Comparison of ENCODE assay signal across 11 mouse cellular contexts in the genomic region with DNA sequence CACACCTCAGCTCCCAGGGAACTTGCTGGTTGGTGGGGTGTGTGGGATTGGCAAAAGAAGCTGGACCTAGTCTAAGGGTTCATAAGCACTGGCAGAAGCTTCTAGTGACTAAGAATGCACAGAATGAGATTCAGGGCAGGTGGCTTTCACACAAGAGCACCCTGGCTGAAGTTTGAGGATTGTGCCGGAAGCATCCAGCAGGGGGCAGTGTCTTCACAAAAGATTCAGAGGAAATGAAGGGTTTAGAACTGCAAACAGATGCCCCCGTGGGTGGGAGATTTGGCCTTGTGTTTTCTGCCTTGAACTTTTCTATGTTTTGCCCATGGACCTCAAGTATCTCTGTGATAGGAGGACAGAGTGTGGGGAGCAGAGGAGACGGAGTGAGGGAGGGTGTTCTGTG. TPM values are rescaled to one million over a fixed set of nuclear protein-coding genes. Genes with fewer than 3 reads are reported as not detected.
A peak's percentile ranks its signal among the peaks of the same experiment; 100 is the strongest.
DNase-seq lines count a peak whose midpoint lies in the region; ATAC-seq and TF ChIP-seq lines count a peak whose summit lies in the region.
"Had no signal": no experiment of that assay in that cellular context is flagged by ENCODE, and none has a peak within 500 bp of the region (broad histone marks: within the 10 kb centered on the region; RNA-seq: fewer than 3 reads in every experiment).

No protein-coding gene starts in this region.

- no peaks in the 10 kb centered on the region for H3K4me1 ChIP-seq in hindbrain, embryonic 11.5 days (replicated peaks; ENCODE audit: control insufficient read depth, insufficient read depth, low read length)
- no peaks in the 10 kb centered on the region for H3K4me1 ChIP-seq in hindbrain, embryonic 16.5 days (ENCODE audit: control insufficient read depth, insufficient read depth, low read depth, low read length)
- peaks cover 5% of the 10 kb centered on the region for H3K4me1 ChIP-seq in G1E (ENCODE audit: insufficient read depth, low read depth, low read length)
- H3K4me1 ChIP-seq: embryonic facial prominence, embryonic 15.5 days; limb, embryonic 15.5 days had no signal

- no peaks in the 10 kb centered on the region for H3K36me3 ChIP-seq in hindbrain, embryonic 11.5 days (ENCODE audit: control insufficient read depth, insufficient read depth, low read length)
- no peaks in the 10 kb centered on the region for H3K36me3 ChIP-seq in hindbrain, embryonic 16.5 days (ENCODE audit: control insufficient read depth, insufficient read depth, low read length)
- H3K36me3 ChIP-seq in G1E (replicated peaks): no peaks in the 10 kb centered on the region
- H3K36me3 ChIP-seq: embryonic facial prominence, embryonic 15.5 days; limb, embryonic 15.5 days had no signal

- ATAC-seq in hindbrain, embryonic 11.5 days (ENCODE audit: low FRiP score): no peak
- no peak for ATAC-seq in hindbrain, embryonic 16.5 days
- ATAC-seq in G1E (ENCODE audit: extremely low read depth, insufficient number of reproducible peaks, low FRiP score, poor library complexity, severe bottlenecking): no peak
- ATAC-seq in frontal cortex, adult (ENCODE audit: low TSS enrichment): peak; percentile 59; the same call in 1 of the 2 replicates

- H3K27me3 ChIP-seq in hindbrain, embryonic 11.5 days (ENCODE audit: control insufficient read depth, insufficient read depth, low read length): no peaks in the 10 kb centered on the region
- no peaks in the 10 kb centered on the region for H3K27me3 ChIP-seq in hindbrain, embryonic 16.5 days (replicated peaks; ENCODE audit: control insufficient read depth, insufficient read depth, low read length)
- peaks cover 12% of the 10 kb centered on the region; the same call in 1 of the 2 replicates for H3K27me3 ChIP-seq in G1E (ENCODE audit: insufficient read depth, low read length)
- H3K27me3 ChIP-seq: embryonic facial prominence, embryonic 15.5 days; limb, embryonic 15.5 days had no signal

- H3K27ac ChIP-seq in hindbrain, embryonic 11.5 days (ENCODE audit: low read depth, low read length): no peak overlapping the region
- no peak overlapping the region for H3K27ac ChIP-seq in hindbrain, embryonic 16.5 days (ENCODE audit: low read depth, low read length)
- H3K27ac ChIP-seq: embryonic facial prominence, embryonic 15.5 days; limb, embryonic 15.5 days had no signal

- intact Hi-C loops in left cerebral cortex, postnatal 36 days (cut with DNase I): no loop called here

- H3K4me3 ChIP-seq in hindbrain, embryonic 11.5 days (ENCODE audit: low read depth, low read length): no peak overlapping the region
- H3K4me3 ChIP-seq in hindbrain, embryonic 16.5 days (ENCODE audit: low read length): no peak overlapping the region
- no peak overlapping the region for H3K4me3 ChIP-seq in G1E (ENCODE audit: low read depth, low read length)
- H3K4me3 ChIP-seq: embryonic facial prominence, embryonic 15.5 days; limb, embryonic 15.5 days had no signal

- no peak overlapping the region for H3K4me2 ChIP-seq in hindbrain, embryonic 11.5 days (replicated peaks; ENCODE audit: low read depth, low read length)
- H3K4me2 ChIP-seq in hindbrain, embryonic 16.5 days (ENCODE audit: low read length): no peak overlapping the region
- H3K4me2 ChIP-seq: embryonic facial prominence, embryonic 15.5 days; limb, embryonic 15.5 days had no signal

- H3K9ac ChIP-seq in hindbrain, embryonic 11.5 days (ENCODE audit: low read depth, low read length): no peak overlapping the region
- H3K9ac ChIP-seq in hindbrain, embryonic 16.5 days (ENCODE audit: low read depth, low read length): no peak overlapping the region
- H3K9ac ChIP-seq: embryonic facial prominence, embryonic 15.5 days; limb, embryonic 15.5 days had no signal

- DNase-seq in hindbrain, embryonic 11.5 days (ENCODE audit: low spot score): peak; percentile 79
- peak; percentile 34 for DNase-seq in G1E (ENCODE audit: low spot score)
- peak; percentile 39 for DNase-seq in c-Kit-positive CD71-positive TER-119-positive erythroid progenitor cells, embryonic 14.5 days (ENCODE audit: low spot score)
- peak; percentile 30 to 41 for DNase-seq in left cerebral cortex, postnatal 36 days (ENCODE audit: low spot score in 2 of 2)
- DNase-seq in ovary, postnatal 10 days (ENCODE audit: low spot score): peak; percentile 6
- DNase-seq in yolk sac, embryonic 10.5 days (ENCODE audit: low spot score): peak; percentile 11

- H3K9me3 ChIP-seq in hindbrain, embryonic 11.5 days (ENCODE audit: control insufficient read depth, low read length): no peaks in the 10 kb centered on the region
- H3K9me3 ChIP-seq in hindbrain, embryonic 16.5 days (ENCODE audit: control insufficient read depth, low read length): no peaks in the 10 kb centered on the region
- H3K9me3 ChIP-seq in G1E (replicated peaks): no peaks in the 10 kb centered on the region
- H3K9me3 ChIP-seq: embryonic facial prominence, embryonic 15.5 days; limb, embryonic 15.5 days had no signal

- WGBS in hindbrain, embryonic 11.5 days: 43% methylated on average over 3 of the region's 3 CpGs
- 38% methylated on average over 3 of the region's 3 CpGs for WGBS in hindbrain, embryonic 16.5 days

- TF ChIP-seq CTCF in G1E (IDR thresholded peaks at IDR 0.05; ENCODE audit: low read depth, low read length): peak; percentile 62; the same call in 1 of the 2 replicates

RNA-seq across cellular contexts. Expression of gene Bpifb4, which starts 5.5 kb away (rescaled TPM):
- polyA plus RNA-seq in hindbrain, embryonic 11.5 days (2014; fragmentation: Nextera tagmentation; extraction: Ambion mirVana): not detected in 2 replicates
- polyA plus RNA-seq in hindbrain, embryonic 16.5 days (2015; fragmentation: Nextera tagmentation; extraction: Ambion mirVana): not detected in 2 replicates
- total RNA-seq in G1E (2014; fragmentation: Nextera tagmentation): not detected in 2 replicates
- total RNA-seq in G1E (2017): not detected in 2 replicates
- polyA plus RNA-seq in G1E (2012): not detected in 2 replicates
- not detected for total RNA-seq in left cerebral cortex, postnatal 36 days (2021)
- polyA plus RNA-seq: embryonic facial prominence, embryonic 15.5 days; limb, embryonic 15.5 days; stomach, embryonic 14.5 days had no signal

RNA-seq across cellular contexts. Expression of gene Bpifb3, which starts 25.5 kb away (rescaled TPM):
- 0.08 and 0.09 TPM in 2 replicates for polyA plus RNA-seq in hindbrain, embryonic 11.5 days (2014; fragmentation: Nextera tagmentation; extraction: Ambion mirVana)
- polyA plus RNA-seq in hindbrain, embryonic 16.5 days (2015; fragmentation: Nextera tagmentation; extraction: Ambion mirVana): 0.09 TPM in 1 of 2 replicates, not detected in the other
- total RNA-seq in G1E (2014; fragmentation: Nextera tagmentation) (not detected in 2 replicates), G1E (2017) (not detected in 2 replicates)
- not detected in 2 replicates for polyA plus RNA-seq in G1E (2012)
- total RNA-seq in left cerebral cortex, postnatal 36 days (2021): not detected
- polyA plus RNA-seq: limb, embryonic 15.5 days; stomach, embryonic 14.5 days had no signal

RNA-seq across cellular contexts. Expression of gene Bpifa6, which starts 31.2 kb away (rescaled TPM):
- polyA plus RNA-seq in hindbrain, embryonic 11.5 days (2014; fragmentation: Nextera tagmentation; extraction: Ambion mirVana): not detected in 2 replicates
- not detected in 2 replicates for polyA plus RNA-seq in hindbrain, embryonic 16.5 days (2015; fragmentation: Nextera tagmentation; extraction: Ambion mirVana)
- total RNA-seq in G1E (2014; fragmentation: Nextera tagmentation) (not detected in 2 replicates), G1E (2017) (not detected in 2 replicates)
- not detected in 2 replicates for polyA plus RNA-seq in G1E (2012)
- not detected for total RNA-seq in left cerebral cortex, postnatal 36 days (2021)
- polyA plus RNA-seq: embryonic facial prominence, embryonic 15.5 days; limb, embryonic 15.5 days; stomach, embryonic 14.5 days had no signal

RNA-seq across cellular contexts. Expression of gene Bpifb6, which starts 43.3 kb away (rescaled TPM):
- 0.08 TPM in 1 of 2 replicates, not detected in the other for polyA plus RNA-seq in hindbrain, embryonic 11.5 days (2014; fragmentation: Nextera tagmentation; extraction: Ambion mirVana)
- not detected in 2 replicates for polyA plus RNA-seq in hindbrain, embryonic 16.5 days (2015; fragmentation: Nextera tagmentation; extraction: Ambion mirVana)
- not detected in 2 replicates for total RNA-seq in G1E (2014; fragmentation: Nextera tagmentation)
- total RNA-seq in G1E (2017): not detected in 2 replicates
- polyA plus RNA-seq in G1E (2012): not detected in 2 replicates
- not detected for total RNA-seq in left cerebral cortex, postnatal 36 days (2021)
- polyA plus RNA-seq: embryonic facial prominence, embryonic 15.5 days; limb, embryonic 15.5 days; stomach, embryonic 14.5 days had no signal

Comparison
In these comparisons a context has a peak if more than half of its experiments do, and no peak if none do; other contexts are left out.
1. DNase-seq: peak in every context shown above with its lines; median percentile 79 in hindbrain, embryonic 11.5 days; 39 in c-Kit-positive CD71-positive TER-119-positive erythroid progenitor cells, embryonic 14.5 days; 36 in left cerebral cortex, postnatal 36 days; 34 in G1E; 11 in yolk sac, embryonic 10.5 days; 6 in ovary, postnatal 10 days.